Mouse (Mus musculus) urinary bladder, postnatal 25 days (tissue): ENCODE data around the gene Slc5a4b.
"Not testable (repeated sequence)": the region's sequence is repeated elsewhere in the genome, so short reads cannot be mapped to it uniquely, and the experiment has no call there.

ENCODE experiments used
- DNase-seq: peaks from one replicate; pipeline ENCODE4 v3.0.0; 2022; ENCODE audit warnings: low spot score

The Slc5a4b gene

DNA sequence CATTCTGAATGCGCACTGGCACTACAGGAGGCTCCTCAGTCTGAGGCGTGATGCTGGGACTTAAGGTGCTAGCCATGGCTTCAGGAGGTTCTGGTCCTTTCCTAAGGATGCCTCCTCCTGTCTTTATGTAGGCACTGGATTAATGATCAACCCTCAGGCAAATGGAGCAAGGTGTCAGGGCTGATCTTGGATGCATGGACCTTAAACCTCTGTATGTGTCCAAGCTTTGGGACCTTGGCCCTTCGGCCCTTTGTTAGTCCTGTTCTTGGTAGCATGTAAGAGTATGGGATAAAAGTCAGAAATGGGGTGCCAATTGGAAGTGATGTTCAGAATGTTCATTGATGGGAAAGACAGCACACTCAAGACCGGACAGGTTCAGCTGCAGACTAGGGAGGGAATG lies at the start of gene Slc5a4b:
TSS of gene Slc5a4b (minus strand) at position 101 of the 400 bp plus-strand sequence.
- no peak for DNase-seq

GRCm38 (mm10) chr10:76158009-76158408 lies 47.2 kb upstream of the Slc5a4b start:
- DNase-seq, result no peak

- DNase-seq, result no peak
Measured at GRCm38 (mm10) chr10:76157528-76157927, 46.8 kb upstream of the Slc5a4b start.

DNA sequence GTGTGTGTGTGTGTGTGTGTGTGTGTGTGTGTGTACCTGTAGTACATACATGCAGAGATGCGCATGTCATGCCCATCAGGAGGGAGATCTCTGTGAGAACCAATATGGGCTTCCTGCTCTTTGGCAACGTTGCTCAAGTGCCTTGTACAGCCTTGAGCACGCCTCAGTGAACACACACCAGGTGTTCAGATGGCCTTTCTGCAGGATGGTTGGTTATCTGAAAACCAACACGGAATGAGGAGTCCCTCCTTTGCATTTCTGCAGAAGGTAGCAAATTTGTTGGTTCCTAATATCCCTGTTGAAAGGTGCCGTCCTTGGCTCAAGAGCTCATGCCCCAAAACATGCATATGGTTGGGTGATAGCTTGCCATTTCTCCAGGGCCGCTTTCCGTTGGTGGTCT lies 45.1 kb upstream of the Slc5a4b start:
- DNase-seq, result no peak

DNA sequence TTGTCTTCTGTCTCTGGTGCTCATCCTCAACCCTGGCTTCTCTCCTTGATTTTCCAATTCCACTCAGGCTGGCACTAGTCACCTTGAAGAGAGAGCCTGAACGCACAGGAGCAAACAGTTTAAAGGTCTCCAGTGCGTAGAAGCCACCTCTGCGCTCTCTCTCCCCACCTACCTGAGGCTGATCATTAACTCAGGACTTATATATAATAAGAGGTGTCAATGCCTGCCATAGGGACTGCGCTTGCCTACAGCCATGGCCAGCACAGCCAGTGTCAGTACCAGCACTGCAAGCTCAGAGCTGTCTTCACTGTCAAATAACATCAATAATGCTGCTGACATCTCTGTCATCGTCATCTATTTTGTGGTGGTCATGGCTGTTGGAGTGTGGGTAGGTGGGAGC lies 36.5 kb upstream of the Slc5a4b start, which contains the start of gene Slc5a4a:
TSS of gene Slc5a4a (plus strand) at position 174 of the 400 bp plus-strand sequence.
- no peak for DNase-seq

DNA sequence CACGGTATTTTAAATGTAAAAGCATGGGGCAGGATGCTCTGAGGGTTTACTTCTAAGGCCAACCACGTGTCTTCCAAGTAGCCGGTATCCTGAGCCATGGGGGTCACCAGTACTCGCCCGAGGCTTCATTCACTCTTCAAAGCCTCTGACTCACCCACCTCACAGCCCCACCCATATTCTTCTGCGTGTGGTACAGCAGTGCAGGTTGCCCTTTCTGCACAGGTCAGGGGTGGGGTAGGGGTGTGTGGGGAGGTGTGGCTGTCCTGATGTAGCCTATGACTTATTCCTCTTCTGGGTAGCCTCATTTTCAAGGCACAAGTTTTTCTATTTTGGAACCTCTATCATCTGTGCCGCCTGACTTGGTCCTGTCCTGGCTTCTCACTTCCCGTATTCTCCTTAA lies 36.1 kb upstream of the Slc5a4b start:
- no peak for DNase-seq

- DNase-seq, result no peak
Measured at GRCm38 (mm10) chr10:76136318-76136717, 25.6 kb upstream of the Slc5a4b start.

- DNase-seq, result no peak
Measured at GRCm38 (mm10) chr10:76132506-76132905, 21.7 kb upstream of the Slc5a4b start.

GRCm38 (mm10) chr10:76121495-76121894 lies 10.7 kb upstream of the Slc5a4b start:
- DNase-seq, result no peak

DNA sequence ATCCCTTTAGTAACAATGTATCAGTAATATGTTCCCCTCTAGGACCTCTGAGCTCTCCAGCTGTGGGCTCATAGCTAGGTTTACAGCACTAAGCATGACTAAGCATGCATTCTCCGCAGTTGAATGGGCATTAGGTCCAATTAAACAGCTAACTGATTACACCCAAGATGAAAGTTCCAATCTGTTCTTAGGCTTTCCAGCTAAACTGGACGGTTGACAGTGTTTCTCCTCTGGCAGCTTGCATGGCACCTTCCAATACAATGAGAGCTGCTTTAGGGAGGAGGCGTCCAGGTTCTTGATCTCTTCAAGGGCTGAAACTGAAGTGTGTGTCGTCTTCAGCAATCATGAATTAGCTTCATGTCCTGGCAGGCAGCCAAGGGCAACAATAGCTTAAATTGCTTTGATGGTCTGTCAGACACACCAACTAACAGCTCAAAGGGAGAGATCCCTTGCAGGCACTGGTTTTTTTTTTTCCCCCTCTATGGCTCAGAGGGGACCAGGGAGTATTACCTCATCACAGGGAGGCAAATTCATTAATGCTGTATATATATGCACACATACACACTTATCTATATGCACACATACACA lies 9.5 kb upstream of the Slc5a4b start:
- DNase-seq, result no peak

DNA sequence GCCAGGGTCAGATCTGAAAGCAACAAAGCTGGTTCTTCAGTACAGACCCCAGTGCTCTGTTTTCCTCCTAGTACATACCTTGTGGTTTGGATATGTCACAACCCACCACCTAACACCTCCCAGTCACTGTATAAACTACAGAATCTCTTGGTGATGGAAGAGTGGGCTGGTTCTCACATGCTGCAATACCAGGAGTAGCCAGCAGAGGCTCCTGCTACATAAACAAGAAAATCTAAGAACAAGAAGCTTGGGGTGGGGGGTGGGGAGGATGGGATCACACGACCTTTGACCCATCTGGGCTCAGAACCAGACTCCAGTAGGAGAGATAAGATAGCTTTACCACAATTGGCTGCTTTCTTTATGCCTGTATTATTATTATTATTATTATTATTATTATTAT lies 8.0 kb upstream of the Slc5a4b start:
- no peak for DNase-seq

- DNase-seq, result peak; percentile 57
Measured at GRCm38 (mm10) chr10:76117966-76118365, 7.2 kb upstream of the Slc5a4b start.

- no peak for DNase-seq
Measured at GRCm38 (mm10) chr10:76097368-76097767, 13.4 kb downstream of the Slc5a4b start.

DNA sequence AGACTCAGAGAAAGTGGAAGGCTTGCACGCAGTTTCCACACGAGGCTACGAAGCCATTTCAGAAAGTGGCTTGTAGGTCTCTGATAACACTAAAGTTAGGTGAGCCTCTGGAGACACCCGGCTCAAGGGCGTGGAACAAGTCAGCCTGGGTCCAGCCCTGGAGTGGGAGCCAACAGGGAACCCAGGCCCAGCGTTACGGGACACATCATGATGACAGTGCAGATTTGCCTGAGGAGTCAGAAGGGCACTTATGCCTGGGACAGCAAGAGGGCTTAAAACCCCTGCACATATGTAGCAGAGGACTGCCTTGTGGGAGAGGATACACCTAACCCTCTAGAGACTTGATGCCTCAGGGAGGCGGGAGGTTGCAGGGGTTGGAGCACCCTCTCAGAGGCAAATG lies 14.2 kb downstream of the Slc5a4b start:
- no peak for DNase-seq

- DNase-seq, result not testable (repeated sequence)
Measured at GRCm38 (mm10) chr10:76077008-76077407, 33.8 kb downstream of the Slc5a4b start.

DNA sequence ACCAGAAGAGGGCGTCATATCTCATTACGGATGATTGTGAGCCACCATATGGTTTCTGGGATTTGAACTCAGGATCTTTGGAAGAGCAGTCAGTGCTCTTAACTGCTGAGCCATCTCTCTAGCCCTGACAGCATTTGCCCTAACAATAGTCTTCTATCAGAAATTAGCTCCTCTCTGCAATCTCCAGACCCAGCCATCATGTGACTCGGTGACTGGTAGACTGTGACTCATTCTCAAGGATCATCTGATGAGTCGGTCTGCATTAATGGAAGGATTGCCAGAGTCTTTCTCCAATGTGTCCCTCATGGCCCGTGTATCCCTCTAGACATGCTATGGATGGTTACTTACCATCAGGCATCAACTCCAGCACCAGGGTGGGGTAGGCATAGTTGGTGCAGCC lies 38.7 kb downstream of the Slc5a4b start:
- not testable (repeated sequence) for DNase-seq

GRCm38 (mm10) chr10:76067674-76068613 lies 42.8 kb downstream of the Slc5a4b start:
- no peak for DNase-seq

DNA sequence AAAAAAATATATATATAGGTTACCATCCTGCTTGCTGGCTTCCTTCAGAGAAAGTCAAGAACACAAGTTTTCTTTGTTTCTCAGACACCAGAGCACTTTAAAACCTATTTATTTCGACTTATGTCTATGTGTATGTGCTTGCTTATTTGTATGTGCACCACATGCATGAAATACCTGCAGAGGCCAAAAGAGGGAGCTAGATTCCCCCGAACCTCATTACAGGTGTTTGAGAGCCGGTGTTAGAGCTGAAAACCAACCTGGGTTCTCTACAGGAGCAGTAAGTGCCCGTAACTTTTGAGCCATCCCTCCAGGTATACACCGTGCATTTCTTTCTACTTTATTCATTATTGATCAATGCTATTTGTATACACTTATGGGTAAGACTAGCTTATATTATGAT lies 48.3 kb downstream of the Slc5a4b start:
- no peak for DNase-seq

DNA sequence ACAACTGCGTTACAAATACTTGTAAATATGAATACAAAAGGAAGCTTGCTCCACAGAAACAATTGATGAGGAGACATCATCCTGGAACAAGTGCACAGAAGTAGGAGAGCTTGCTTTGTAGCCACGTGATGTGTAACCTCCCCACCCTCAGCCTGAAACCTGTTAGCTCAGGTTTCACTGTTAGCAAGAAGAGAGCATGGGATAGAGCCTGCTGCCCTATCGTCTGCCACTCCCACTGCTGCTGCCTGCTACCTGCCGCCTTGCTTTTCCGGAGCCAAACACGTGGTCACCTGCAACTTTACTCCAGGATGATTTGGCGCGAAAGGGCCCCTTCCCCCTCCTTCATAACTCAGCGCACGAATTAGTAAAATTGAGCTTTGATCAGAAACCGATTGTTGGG lies 58.9 kb downstream of the Slc5a4b start:
- no peak for DNase-seq

GRCm38 (mm10) chr10:76048967-76049366 lies 61.8 kb downstream of the Slc5a4b start:
- DNase-seq, result no peak

GRCm38 (mm10) chr10:76047182-76047869 lies 63.4 kb downstream of the Slc5a4b start:
- no peak for DNase-seq

- no peak for DNase-seq
Measured at GRCm38 (mm10) chr10:76046754-76047153, 64.0 kb downstream of the Slc5a4b start.

DNA sequence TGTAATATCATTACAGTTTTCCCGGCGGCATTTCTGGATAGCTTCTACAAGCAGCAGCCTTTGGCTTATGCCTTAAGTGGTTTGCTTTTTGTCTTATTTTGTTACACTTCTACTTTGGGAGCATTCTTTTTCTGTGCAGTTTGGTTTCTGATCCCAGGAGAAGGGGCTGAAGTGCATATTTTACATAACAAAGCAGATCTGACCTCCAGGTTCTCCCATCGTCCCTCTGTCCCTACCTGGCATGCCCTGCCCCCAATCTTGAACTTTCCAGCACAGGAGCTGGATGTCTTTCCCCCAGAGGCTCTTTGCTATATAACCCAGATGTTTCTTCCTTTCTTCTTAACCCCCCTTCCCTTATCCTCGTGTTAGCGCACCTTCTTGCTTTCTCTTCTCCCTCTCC lies 65.4 kb downstream of the Slc5a4b start:
- no peak for DNase-seq
